10 mouse cellular contexts compared by ENCODE assay signal in genomic region chr3:37634648-37635047, GRCm38 (mm10). TPM values are rescaled to one million over a fixed set of nuclear protein-coding genes. Genes with fewer than 3 reads are reported as not detected.
DNase-seq lines count a peak whose midpoint lies in the region; ATAC-seq and TF ChIP-seq lines count a peak whose summit lies in the region.
"Had no signal": no experiment of that assay in that cellular context is flagged by ENCODE, and none has a peak within 500 bp of the region (broad histone marks: within the 10 kb centered on the region; RNA-seq: fewer than 3 reads in every experiment).

No protein-coding gene starts in this region.

- H3K4me1 ChIP-seq in heart, embryonic 10.5 days = no peaks in the 10 kb centered on the region
- no peaks in the 10 kb centered on the region for H3K4me1 ChIP-seq in lung, postnatal 0 days (ENCODE audit: insufficient read depth, low read depth, low read length)
- H3K4me1 ChIP-seq: embryonic facial prominence, embryonic 12.5 days had no signal

- no peak for TF ChIP-seq EP300 in lung, postnatal 0 days (IDR thresholded peaks at IDR 0.05)

- WGBS in heart, embryonic 10.5 days = 39% methylated on average over 4 of the region's 4 CpGs
- WGBS in lung, postnatal 0 days = 41% methylated on average over 4 of the region's 4 CpGs

- H3K9me3 ChIP-seq in heart, embryonic 10.5 days = no peaks in the 10 kb centered on the region
- H3K9me3 ChIP-seq in lung, postnatal 0 days (ENCODE audit: low read length) = no peaks in the 10 kb centered on the region
- H3K9me3 ChIP-seq: embryonic facial prominence, embryonic 12.5 days had no signal

- no peak for ATAC-seq in lung, postnatal 0 days

- no peak overlapping the region for H3K9ac ChIP-seq in lung, postnatal 0 days (replicated peaks; ENCODE audit: low read depth)
- H3K9ac ChIP-seq: embryonic facial prominence, embryonic 12.5 days had no signal

- peak; percentile 56 for DNase-seq in heart, adult 11 months
- DNase-seq in heart, embryonic 10.5 days (ENCODE audit: low spot score) = no peak
- peak; percentile 65 for DNase-seq in lung, postnatal 0 days (ENCODE audit: low spot score)
- no peak for DNase-seq in lung, postnatal 14 days
- DNase-seq in R1 (ENCODE audit: low read depth, low spot score) = peak; percentile 61
- DNase-seq in lung, postnatal 25 days (ENCODE audit: low spot score) = peak; percentile 49
- DNase-seq in frontal cortex, postnatal 36 days (ENCODE audit: low spot score in 2 of 2) = no peak
- no peak for DNase-seq in kidney, postnatal 10 days

- no peaks in the 10 kb centered on the region for H3K27me3 ChIP-seq in heart, embryonic 10.5 days (ENCODE audit: insufficient read depth, poor library complexity, severe bottlenecking)
- no peaks in the 10 kb centered on the region for H3K27me3 ChIP-seq in lung, postnatal 0 days (replicated peaks; ENCODE audit: insufficient read depth, low read length)
- H3K27me3 ChIP-seq: embryonic facial prominence, embryonic 12.5 days had no signal

- H3K36me3 ChIP-seq in heart, embryonic 10.5 days = no peaks in the 10 kb centered on the region
- H3K36me3 ChIP-seq in lung, postnatal 0 days (ENCODE audit: insufficient read depth, low read length) = no peaks in the 10 kb centered on the region
- H3K36me3 ChIP-seq: embryonic facial prominence, embryonic 12.5 days had no signal

- no peak overlapping the region for H3K4me3 ChIP-seq in heart, embryonic 10.5 days
- no peak overlapping the region for H3K4me3 ChIP-seq in lung, postnatal 0 days (ENCODE audit: low read depth, low read length)
- H3K4me3 ChIP-seq: embryonic facial prominence, embryonic 12.5 days had no signal

- no peak overlapping the region for H3K27ac ChIP-seq in heart, embryonic 10.5 days
- H3K27ac ChIP-seq in lung, postnatal 0 days (ENCODE audit: low read length) = no peak overlapping the region
- H3K27ac ChIP-seq: embryonic facial prominence, embryonic 12.5 days; macrophage had no signal

- H3K4me2 ChIP-seq in lung, postnatal 0 days (replicated peaks; ENCODE audit: low read depth, low read length) = no peak overlapping the region
- H3K4me2 ChIP-seq: embryonic facial prominence, embryonic 12.5 days had no signal

- TF ChIP-seq CTCF in lung, postnatal 0 days (IDR thresholded peaks at IDR 0.05) = peak; percentile 70

RNA-seq across cellular contexts. Expression of gene Spry1, which starts 5.1 kb away (rescaled TPM):
- 5.3 and 8.1 TPM in 2 replicates for polyA plus RNA-seq in heart, embryonic 10.5 days (2016; fragmentation: Nextera tagmentation; extraction: Ambion mirVana)
- polyA plus RNA-seq in lung, postnatal 0 days (2015; fragmentation: Nextera tagmentation; extraction: Ambion mirVana) = 23.3 and 24.7 TPM in 2 replicates

Comparison
In these comparisons a context has a peak if more than half of its experiments do, and no peak if none do; other contexts are left out.
1. DNase-seq: peak in heart, adult 11 months (single experiment), lung, postnatal 0 days (single experiment), R1 (single experiment) and lung, postnatal 25 days (single experiment); none in heart, embryonic 10.5 days (single experiment), lung, postnatal 14 days (single experiment), frontal cortex, postnatal 36 days (0 of 2) and kidney, postnatal 10 days (single experiment).